Mouse (Mus musculus) kidney, postnatal 0 days (tissue): ENCODE measurements around the gene Fbxl18. TPM values are rescaled to one million over a fixed set of nuclear protein-coding genes. Genes with fewer than 3 reads are reported as not detected.
A peak's percentile ranks its signal among the peaks of the same experiment; 100 is the strongest.

Source experiments
- ATAC-seq: fragments of 200-750 bp; cut with Nextera tagmentation; replicated peaks from 2 replicates; pipeline ENCODE4 v1.8.0; 2017; ENCODE audit warnings: low read depth, moderate number of reproducible peaks, moderate TSS enrichment, moderate library complexity; ENCODE audit not compliant: low FRiP score
- DNase-seq: peaks from one replicate; pipeline ENCODE4 v3.0.0-alpha.2; 2016; ENCODE audit warnings: low spot score
- H3K27ac ChIP-seq: fragments of 300-500 bp; sonication (generic); 2 replicates; pipeline ENCODE4 v1.5.1; 2014; ENCODE audit warnings: mild to moderate bottlenecking
- H3K27me3 ChIP-seq: fragments of 300-500 bp; sonication (generic); 2 replicates; pipeline ENCODE4 v1.6.1; 2014; ENCODE audit warnings: low read length, mixed read lengths; ENCODE audit not compliant: insufficient read depth
- H3K36me3 ChIP-seq: fragments of 300-500 bp; sonication (generic); 2 replicates; pipeline ENCODE4 v1.6.1; 2014; ENCODE audit warnings: low read length, mixed read lengths; ENCODE audit not compliant: insufficient read depth
- H3K4me1 ChIP-seq: fragments of 300-500 bp; sonication (generic); replicated peaks from 2 replicates; pipeline ENCODE4 v1.6.1; 2014; ENCODE audit warnings: antibody characterized with exemption, low read length, mixed read lengths; ENCODE audit not compliant: insufficient read depth
- H3K4me2 ChIP-seq: fragments of 300-500 bp; sonication (generic); 2 replicates; pipeline ENCODE4 v1.6.1; 2014; ENCODE audit warnings: mild to moderate bottlenecking, low read length, moderate library complexity, mixed read lengths
- H3K4me3 ChIP-seq: fragments of 300-500 bp; sonication (generic); replicated peaks from 2 replicates; pipeline ENCODE4 v1.5.1; 2014; ENCODE audit warnings: low read depth, low read length
- H3K9ac ChIP-seq: fragments of 300-500 bp; sonication (generic); 2 replicates; pipeline ENCODE4 v1.6.1; 2014; ENCODE audit warnings: low read depth, low read length
- H3K9me3 ChIP-seq: fragments of 300-500 bp; sonication (generic); replicated peaks from 2 replicates; pipeline ENCODE4 v1.6.1; 2016; ENCODE audit warnings: low read length, inconsistent platforms, mixed read lengths
- CTCF ChIP-seq: IDR thresholded peaks from 2 replicates; pipeline ENCODE4 v1.5.1; 2016; ENCODE audit warnings: antibody characterized with exemption, low read depth, mild to moderate bottlenecking, moderate library complexity
- WGBS: fragments of 180-500 bp; shearing (Covaris S2); extraction: QIAGEN DNeasy Blood & Tissue Kit; methylation state at CpG from one replicate; pipeline ENCODE4 v1.1.7; 2014; 5-methylcytosine and 5-hydroxymethylcytosine counted together
- polyA plus RNA-seq: library from polyadenylated mRNA; unstranded; fragments of >200 nt; fragmentation: Nextera tagmentation; extraction: Ambion mirVana; gene quantifications from 2 replicates; pipeline ENCODE4 v1.2.1, GENCODE M21; 2015

The Fbxl18 gene
- polyA plus RNA-seq, 1 experiment from 2014 or later, result 9.6 TPM

DNA sequence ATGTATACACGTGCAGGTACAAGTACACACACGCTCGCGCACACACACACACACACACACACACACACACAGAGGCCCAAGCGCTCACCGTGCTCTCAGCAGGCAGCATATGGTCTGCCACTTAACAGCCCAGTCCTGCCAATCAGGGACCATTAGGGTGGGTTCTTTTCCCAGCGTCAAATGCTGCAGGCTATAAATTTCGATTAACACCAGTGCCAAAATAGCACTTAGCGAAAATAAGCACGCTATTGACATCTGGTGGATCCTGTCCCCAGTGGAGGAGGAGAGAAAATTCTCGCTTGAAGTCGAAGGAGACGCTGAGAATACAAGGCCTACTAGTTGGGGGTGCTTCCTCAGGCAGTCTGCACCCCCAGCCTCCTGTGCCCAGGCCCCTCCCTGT, 25.8 kb downstream of the Fbxl18 start:
- WGBS, result 45% methylated on average over 13 of the region's 13 CpGs
- Histone ChIP-seq H3K27ac (no peak overlapping the region), H3K4me3 (no peak overlapping the region), H3K36me3 (0 out of 2 replicates have a peak, but pooled peaks cover 4% of the 10 kb centered on the region), H3K4me1 (no peaks in the 10 kb centered on the region), H3K9ac (no peak overlapping the region), H3K4me2 (no peak overlapping the region), H3K9me3 (no peaks in the 10 kb centered on the region), H3K27me3 (no peaks in the 10 kb centered on the region)
- no peak for ATAC-seq
- peak; percentile 27 for DNase-seq
- no peak; the same call in 1 of the 2 replicates for TF ChIP-seq CTCF

DNA sequence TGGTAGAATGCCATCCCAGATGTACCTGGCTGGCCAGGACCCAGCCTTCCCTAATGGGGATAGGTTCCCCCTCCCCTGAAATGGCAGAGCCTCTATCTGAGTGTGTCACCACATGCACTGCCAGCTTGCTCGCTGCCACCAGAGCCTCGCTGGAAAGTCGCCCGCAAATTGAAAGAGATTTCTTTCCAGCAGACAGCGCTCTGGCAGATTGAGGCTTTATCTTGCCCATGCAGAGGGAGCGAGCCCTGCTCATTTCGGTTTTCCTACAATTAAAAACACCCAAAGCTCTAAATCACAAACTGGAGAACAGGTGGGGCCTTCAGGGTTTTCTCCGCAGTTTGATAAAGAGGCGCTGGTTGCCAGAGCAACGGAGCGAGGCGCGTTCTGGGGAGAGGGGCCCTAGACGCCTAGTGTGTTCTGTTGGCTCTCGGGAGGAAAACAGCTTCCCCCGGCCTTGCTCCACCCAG, 37.4 kb downstream of the Fbxl18 start:
- ATAC-seq (no peak), DNase-seq (no peak)
- Histone ChIP-seq H3K27me3 (no peaks in the 10 kb centered on the region), H3K9ac (no peak overlapping the region), H3K4me2 (no peak overlapping the region), H3K4me3 (no peak overlapping the region), H3K9me3 (no peaks in the 10 kb centered on the region), H3K4me1 (no peaks in the 10 kb centered on the region), H3K27ac (no peak overlapping the region), H3K36me3 (no peaks in the 10 kb centered on the region)
- no peak for TF ChIP-seq CTCF
- WGBS, result 48% methylated on average over 16 of the region's 16 CpGs

DNA sequence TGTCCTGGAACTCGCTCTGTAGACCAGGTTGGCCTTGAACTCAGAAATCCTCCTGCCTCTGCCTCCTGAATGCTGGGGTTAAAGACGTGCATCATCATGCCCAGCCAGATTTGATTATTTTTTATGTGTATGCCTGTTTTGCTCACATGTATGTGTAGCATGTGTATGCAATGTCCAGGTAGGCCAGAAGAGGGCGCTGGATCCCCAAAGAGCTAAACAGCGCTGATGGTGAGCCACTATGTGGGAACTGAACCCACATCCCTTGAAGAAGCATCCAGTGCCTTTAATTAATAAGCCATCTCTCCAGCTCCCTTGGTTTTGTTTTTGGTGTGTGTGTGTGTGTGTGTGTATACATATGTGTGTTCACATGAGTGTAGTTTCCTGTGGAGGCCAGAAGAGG, 38.8 kb downstream of the Fbxl18 start:
- ATAC-seq (no peak), DNase-seq (no peak)
- Histone ChIP-seq H3K4me1 (no peaks in the 10 kb centered on the region), H3K4me2 (no peak overlapping the region), H3K9ac (no peak overlapping the region), H3K36me3 (no peaks in the 10 kb centered on the region), H3K27ac (no peak overlapping the region), H3K9me3 (no peaks in the 10 kb centered on the region), H3K27me3 (no peaks in the 10 kb centered on the region), H3K4me3 (no peak overlapping the region)
- TF ChIP-seq CTCF, result peak; percentile 23; the same call in 1 of the 2 replicates
- WGBS, result 82% methylated on average over 4 of the region's 4 CpGs

DNA sequence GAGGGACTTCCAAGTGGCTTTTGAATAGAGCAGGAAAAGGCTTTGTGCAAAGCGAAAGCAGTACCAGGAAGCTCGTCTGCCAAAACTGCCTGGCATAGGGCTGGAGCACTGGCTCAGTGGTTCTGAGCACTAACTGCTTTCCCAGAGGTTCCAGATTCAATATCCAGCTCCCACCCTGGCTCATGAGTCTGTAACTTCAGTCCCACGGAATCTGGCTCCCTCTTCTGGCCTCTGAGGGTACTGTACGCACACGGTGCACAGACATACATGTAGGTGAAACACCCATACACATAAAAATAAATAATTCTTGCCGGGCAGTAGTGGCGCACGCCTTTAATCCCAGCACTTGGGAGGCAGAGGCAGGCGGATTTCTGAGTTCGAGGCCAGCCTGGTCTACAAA, 40.3 kb downstream of the Fbxl18 start:
- Histone ChIP-seq H3K27me3 (no peaks in the 10 kb centered on the region), H3K4me3 (no peak overlapping the region), H3K9me3 (no peaks in the 10 kb centered on the region), H3K4me1 (no peaks in the 10 kb centered on the region), H3K27ac (no peak overlapping the region), H3K4me2 (no peak overlapping the region), H3K36me3 (no peaks in the 10 kb centered on the region), H3K9ac (no peak overlapping the region)
- peak; percentile 61 for DNase-seq
- WGBS, result 85% methylated on average over 10 of the region's 10 CpGs
- no peak for ATAC-seq
- TF ChIP-seq CTCF, result peak; percentile 70

DNA sequence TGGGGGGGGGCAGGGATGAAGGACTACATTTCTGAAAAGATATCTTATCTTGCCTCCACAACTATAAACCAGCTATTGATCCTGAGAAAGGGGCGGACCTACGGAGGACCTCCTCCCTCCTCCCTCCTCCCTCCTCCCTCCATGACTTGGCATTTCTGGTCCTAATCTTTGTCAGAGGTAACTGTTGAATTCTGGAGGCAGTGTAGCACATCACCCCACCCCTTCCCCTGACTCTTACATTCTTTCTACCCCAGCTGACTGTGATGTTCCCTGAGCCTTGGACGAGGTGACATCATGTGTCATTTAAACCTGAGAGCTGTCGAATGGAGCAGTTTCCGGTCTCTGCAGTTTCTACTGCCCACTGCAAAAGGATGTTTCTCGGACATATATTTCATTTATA, 41.6 kb downstream of the Fbxl18 start:
- no peak for DNase-seq
- Histone ChIP-seq H3K4me2 (no peak overlapping the region), H3K9me3 (no peaks in the 10 kb centered on the region), H3K4me3 (no peak overlapping the region), H3K4me1 (no peaks in the 10 kb centered on the region), H3K27ac (no peak overlapping the region), H3K27me3 (no peaks in the 10 kb centered on the region), H3K36me3 (no peaks in the 10 kb centered on the region), H3K9ac (no peak overlapping the region)
- TF ChIP-seq CTCF, result no peak
- 65% methylated on average over 6 of the region's 6 CpGs for WGBS
- ATAC-seq, result no peak; the same call in 1 of the 2 replicates

DNA sequence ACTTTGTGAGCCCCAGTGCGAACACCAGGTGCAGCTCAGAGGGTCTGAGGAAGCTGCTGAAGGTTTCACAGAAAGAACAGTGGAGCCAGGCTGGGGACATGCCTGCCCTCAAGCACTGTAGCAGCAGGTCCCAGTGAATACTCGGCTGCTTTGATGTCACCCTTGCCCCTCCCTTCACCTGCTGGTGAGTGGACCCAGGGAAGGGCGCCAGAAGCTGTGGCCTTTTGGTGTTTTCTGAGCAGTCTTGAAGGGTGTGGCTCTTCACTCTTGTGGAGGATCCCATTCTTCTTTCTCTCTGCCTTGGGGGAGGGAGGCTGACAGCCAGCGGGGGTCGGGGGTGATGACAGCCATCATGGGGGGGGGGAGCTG, 43.6 kb downstream of the Fbxl18 start:
- Histone ChIP-seq H3K27me3 (no peaks in the 10 kb centered on the region), H3K36me3 (no peaks in the 10 kb centered on the region), H3K27ac (no peak overlapping the region), H3K9ac (no peak overlapping the region), H3K9me3 (no peaks in the 10 kb centered on the region), H3K4me2 (no peak overlapping the region), H3K4me1 (no peaks in the 10 kb centered on the region), H3K4me3 (no peak overlapping the region)
- no peak for DNase-seq
- 52% methylated on average over 5 of the region's 5 CpGs for WGBS
- ATAC-seq, result no peak
- no peak for TF ChIP-seq CTCF
